Mouse (Mus musculus): ENCODE data around the gene Sox5. TPM values are rescaled to one million over a fixed set of nuclear protein-coding genes. Genes with fewer than 3 reads are reported as not detected.

Gene Sox5
- polyA plus RNA-seq, 1 experiment: 7.3 TPM

- DNase-seq (ENCODE audit: low spot score): no peak
Measured at GRCm38 (mm10) chr6:144443681-144444080, 338.1 kb downstream of the Sox5 start.

- no peak for DNase-seq (ENCODE audit: low spot score)
Measured at GRCm38 (mm10) chr6:144429276-144429675, 352.5 kb downstream of the Sox5 start.

- no peak for DNase-seq (ENCODE audit: low spot score)
Measured at GRCm38 (mm10) chr6:144408030-144408429, 373.7 kb downstream of the Sox5 start.

GRCm38 (mm10) chr6:144398115-144398514, 383.7 kb downstream of the Sox5 start:
- no peak for DNase-seq (ENCODE audit: low spot score)

- DNase-seq (ENCODE audit: low spot score): no peak
Measured at GRCm38 (mm10) chr6:144393151-144393550, 388.6 kb downstream of the Sox5 start.

GRCm38 (mm10) chr6:144389333-144390054, 392.3 kb downstream of the Sox5 start:
- DNase-seq (ENCODE audit: low spot score): no peak

- DNase-seq (ENCODE audit: low spot score): no peak
Measured at GRCm38 (mm10) chr6:144387539-144388255, 394.1 kb downstream of the Sox5 start.

- DNase-seq (ENCODE audit: low spot score): no peak
Measured at GRCm38 (mm10) chr6:144380641-144381040, 401.1 kb downstream of the Sox5 start.

DNA sequence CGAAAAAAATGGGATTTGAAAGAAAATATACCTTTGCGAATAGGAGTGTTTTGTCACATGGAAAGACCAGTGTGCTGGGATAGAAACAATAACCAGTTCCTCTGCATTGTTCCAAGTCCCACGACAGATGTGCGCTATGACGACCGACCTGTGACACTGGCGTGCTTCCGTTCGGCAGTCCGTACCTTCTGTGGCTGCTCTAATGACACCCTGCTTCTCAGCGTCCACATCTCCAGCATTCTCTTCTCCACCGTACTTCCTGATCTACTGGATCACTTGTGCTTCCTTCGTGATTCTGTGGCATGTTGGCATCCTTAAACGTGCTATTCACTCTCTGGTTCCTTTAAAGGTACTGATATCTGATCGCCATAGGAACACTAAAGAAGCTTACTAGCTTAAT, 401.6 kb downstream of the Sox5 start:
- DNase-seq (ENCODE audit: low spot score): no peak

DNA sequence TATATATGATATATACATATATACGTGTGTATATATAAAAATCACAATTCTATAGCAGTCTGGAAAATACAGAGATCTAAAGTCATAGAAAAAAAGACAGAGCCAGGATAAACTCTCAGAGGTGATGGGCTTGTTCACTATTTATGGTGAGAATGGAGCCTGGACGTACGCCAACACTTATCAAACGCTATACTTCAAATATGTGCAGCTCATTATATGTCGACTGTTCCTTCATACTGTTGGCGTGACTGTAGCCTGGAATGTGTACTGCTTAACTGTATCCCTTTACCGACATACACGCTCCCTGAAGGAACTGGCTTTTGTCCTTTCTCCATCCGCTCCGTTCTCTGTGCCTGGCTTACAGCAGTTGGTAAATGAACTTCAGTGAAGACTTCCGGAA, 407.0 kb downstream of the Sox5 start:
- no peak for DNase-seq (ENCODE audit: low spot score)

- no peak for DNase-seq (ENCODE audit: low spot score)
Measured at GRCm38 (mm10) chr6:144370699-144371098, 411.1 kb downstream of the Sox5 start.

DNA sequence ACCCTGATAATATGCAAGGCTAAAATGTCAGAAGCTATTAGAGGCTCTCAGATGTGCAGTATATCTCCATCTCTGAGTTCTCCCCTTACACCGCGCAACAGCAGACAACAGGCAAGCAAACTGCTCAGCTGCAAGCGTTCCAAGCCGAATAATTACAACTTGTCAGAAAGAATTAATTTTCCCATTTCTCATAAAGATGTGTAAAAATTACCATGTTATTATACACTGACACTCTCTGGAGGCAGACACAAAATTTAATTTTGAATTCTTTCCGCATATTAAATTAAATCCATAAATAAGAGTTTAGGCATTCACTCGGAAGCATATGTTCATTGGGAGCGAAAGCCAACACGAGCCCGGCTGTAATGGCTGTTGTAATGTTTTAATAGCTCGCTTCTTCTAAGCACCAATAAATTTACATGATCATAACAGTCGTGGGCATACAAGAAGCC, 414.1 kb downstream of the Sox5 start:
- DNase-seq (ENCODE audit: low spot score): no peak

DNA sequence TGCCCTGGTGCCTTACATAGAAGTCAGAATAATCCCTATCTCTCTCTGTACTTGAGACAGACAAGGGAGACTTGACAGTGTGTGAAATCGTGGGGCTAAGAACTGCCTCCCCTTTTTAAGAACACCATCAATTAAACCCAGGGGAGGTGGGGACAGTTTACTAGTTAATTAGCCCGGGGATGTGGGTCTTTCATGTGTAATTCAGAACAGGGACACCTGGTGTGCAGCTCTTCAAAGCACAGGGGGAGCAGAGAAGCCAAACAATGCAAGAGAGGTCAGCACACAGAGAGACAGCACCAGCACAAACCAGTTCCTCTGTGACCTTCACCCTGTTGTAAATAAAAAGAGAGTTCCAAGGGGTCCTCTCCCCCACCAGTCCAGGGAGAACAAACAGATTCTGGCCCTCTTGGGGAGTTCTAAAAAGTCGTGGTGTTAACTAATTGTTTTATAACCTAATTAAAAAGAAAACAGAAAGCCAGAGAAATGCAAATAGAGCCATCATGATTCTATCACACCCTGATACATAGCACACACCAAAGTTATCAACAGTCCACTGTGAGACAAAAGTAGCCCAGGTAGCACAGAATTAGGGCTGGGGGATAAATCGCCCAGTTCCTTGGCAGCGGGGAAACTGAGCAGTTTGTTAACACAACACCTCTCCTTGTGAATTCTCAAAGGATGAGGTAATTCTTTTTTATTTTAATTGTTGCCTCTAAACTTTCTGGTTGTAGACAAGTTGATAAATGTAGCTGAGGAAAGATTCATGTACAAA, 420.3 kb downstream of the Sox5 start:
- no peak for DNase-seq (ENCODE audit: low spot score)

GRCm38 (mm10) chr6:144357081-144357480, 424.7 kb downstream of the Sox5 start:
- no peak for DNase-seq (ENCODE audit: low spot score)

- DNase-seq (ENCODE audit: low spot score): no peak
Measured at GRCm38 (mm10) chr6:144351049-144351448, 430.7 kb downstream of the Sox5 start.

GRCm38 (mm10) chr6:144343338-144343737, 438.4 kb downstream of the Sox5 start:
- no peak for DNase-seq (ENCODE audit: low spot score)

- no peak for DNase-seq (ENCODE audit: low spot score)
Measured at GRCm38 (mm10) chr6:144339554-144339953, 442.2 kb downstream of the Sox5 start.

GRCm38 (mm10) chr6:144339006-144339405, 442.8 kb downstream of the Sox5 start:
- DNase-seq (ENCODE audit: low spot score): no peak

DNA sequence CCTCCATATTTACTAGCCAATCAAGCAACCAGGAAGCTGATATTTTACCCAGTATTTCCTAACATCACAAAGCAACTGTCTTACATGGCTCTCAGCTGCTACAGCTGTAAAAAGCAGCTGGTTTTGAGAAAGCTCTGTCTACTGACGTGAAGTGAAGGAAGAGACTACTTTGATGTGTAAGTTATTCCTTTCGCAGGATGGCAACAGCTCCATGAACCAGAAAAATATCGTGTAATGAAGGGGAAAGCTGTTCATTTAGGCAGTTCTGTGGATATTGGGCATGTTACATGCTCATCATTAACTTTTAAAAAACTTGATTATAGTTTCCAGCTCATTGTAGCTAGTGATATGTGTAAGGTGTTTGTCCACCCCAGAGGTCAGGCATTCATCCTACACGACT, 443.6 kb downstream of the Sox5 start:
- no peak for DNase-seq (ENCODE audit: low spot score)

GRCm38 (mm10) chr6:144337436-144337969, 444.3 kb downstream of the Sox5 start:
- no peak for DNase-seq (ENCODE audit: low spot score)

DNA sequence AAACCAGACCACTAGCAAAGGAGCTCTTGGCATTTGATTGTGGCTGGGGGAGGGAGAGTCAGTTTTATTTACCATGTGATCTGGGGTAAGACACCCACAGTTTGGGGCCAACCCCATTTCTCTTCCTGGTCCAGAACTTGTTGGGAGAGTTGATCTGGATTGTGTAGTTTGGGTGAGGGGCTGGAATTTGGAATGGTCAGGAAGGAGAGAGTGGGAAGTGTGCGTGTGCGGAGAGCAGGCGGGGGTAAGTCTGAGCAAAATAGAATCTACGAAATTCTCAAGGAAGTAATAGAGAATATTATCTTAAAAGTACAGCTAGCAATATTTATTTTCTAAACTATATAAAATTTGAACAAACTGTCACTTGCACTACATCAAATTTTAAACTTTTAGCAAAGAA, 445.0 kb downstream of the Sox5 start:
- no peak for DNase-seq (ENCODE audit: low spot score)

- no peak for DNase-seq (ENCODE audit: low spot score)
Measured at GRCm38 (mm10) chr6:144333146-144333545, 448.6 kb downstream of the Sox5 start.
